ENCODE assay signal across 11 mouse cellular contexts in genomic region chr11:68953903-68954302, GRCm38 (mm10). TPM values are rescaled to one million over a fixed set of nuclear protein-coding genes. Genes with fewer than 3 reads are reported as not detected.
A peak's percentile ranks its signal among the peaks of the same experiment; 100 is the strongest.
DNase-seq lines count a peak whose midpoint lies in the region; ATAC-seq lines count a peak whose summit lies in the region.
"Had no signal": no experiment of that assay in that cellular context is flagged by ENCODE, and none has a peak within 500 bp of the region (broad histone marks: within the 10 kb centered on the region; RNA-seq: fewer than 3 reads in every experiment).

No protein-coding gene starts in this region.

- H3K9ac ChIP-seq in kidney, embryonic 16.5 days (replicated peaks; ENCODE audit: low read length) = peak overlapping the region; percentile 68
- no peak overlapping the region for H3K9ac ChIP-seq in neural tube, embryonic 12.5 days

- 20% methylated on average over 13 of the region's 13 CpGs for WGBS in kidney, embryonic 16.5 days
- WGBS in forebrain, embryonic 10.5 days = 4% methylated on average over 13 of the region's 13 CpGs
- 3% methylated on average over 13 of the region's 13 CpGs for WGBS in limb, embryonic 10.5 days
- WGBS in neural tube, embryonic 12.5 days = 5% methylated on average over 13 of the region's 13 CpGs

- H3K4me2 ChIP-seq in kidney, embryonic 16.5 days (replicated peaks; ENCODE audit: low read depth, low read length) = peak overlapping the region; percentile 65
- H3K4me2 ChIP-seq in neural tube, embryonic 12.5 days (replicated peaks) = peak overlapping the region; percentile 57

- no peak for DNase-seq in kidney, postnatal 14 days
- no peak for DNase-seq in forebrain, embryonic 10.5 days (ENCODE audit: extremely low spot score, low spot score)
- peak; percentile 48 for DNase-seq in limb, embryonic 10.5 days (ENCODE audit: low spot score)
- DNase-seq in adrenal gland, postnatal 10 days = no peak
- no peak for DNase-seq in frontal cortex, postnatal 14 days (ENCODE audit: low spot score in 2 of 2)
- DNase-seq: cerebellum, postnatal 25 days had no signal

- no peaks in the 10 kb centered on the region for H3K36me3 ChIP-seq in kidney, embryonic 16.5 days (ENCODE audit: insufficient read depth, low read length)
- H3K36me3 ChIP-seq in forebrain, embryonic 10.5 days (replicated peaks) = no peaks in the 10 kb centered on the region
- H3K36me3 ChIP-seq in limb, embryonic 10.5 days = no peaks in the 10 kb centered on the region
- no peaks in the 10 kb centered on the region for H3K36me3 ChIP-seq in neural tube, embryonic 12.5 days

- no peaks in the 10 kb centered on the region for H3K9me3 ChIP-seq in kidney, embryonic 16.5 days (ENCODE audit: low read length)
- no peaks in the 10 kb centered on the region for H3K9me3 ChIP-seq in forebrain, embryonic 10.5 days
- no peaks in the 10 kb centered on the region for H3K9me3 ChIP-seq in limb, embryonic 10.5 days (replicated peaks)
- no peaks in the 10 kb centered on the region for H3K9me3 ChIP-seq in neural tube, embryonic 12.5 days

- H3K27ac ChIP-seq in kidney, embryonic 16.5 days (ENCODE audit: low read length) = no peak overlapping the region
- H3K27ac ChIP-seq in forebrain, embryonic 10.5 days = peak overlapping the region; percentile 77; the same call in 1 of the 2 replicates
- no peak overlapping the region for H3K27ac ChIP-seq in limb, embryonic 10.5 days
- H3K27ac ChIP-seq in neural tube, embryonic 12.5 days = no peak overlapping the region

- H3K4me1 ChIP-seq in kidney, embryonic 16.5 days (ENCODE audit: insufficient read depth, low read length) = peaks cover 9% of the 10 kb centered on the region
- H3K4me1 ChIP-seq in forebrain, embryonic 10.5 days = peaks cover 39% of the 10 kb centered on the region
- peaks cover 43% of the 10 kb centered on the region for H3K4me1 ChIP-seq in limb, embryonic 10.5 days
- peaks cover 17% of the 10 kb centered on the region for H3K4me1 ChIP-seq in neural tube, embryonic 12.5 days

- no peak for ATAC-seq in kidney, embryonic 16.5 days (ENCODE audit: low FRiP score, low TSS enrichment)
- ATAC-seq in neural tube, embryonic 12.5 days (ENCODE audit: low FRiP score, low read depth) = no peak
- no peak for ATAC-seq in frontal cortex, adult (ENCODE audit: low TSS enrichment)

- peak overlapping the region; percentile 48 for H3K4me3 ChIP-seq in kidney, embryonic 16.5 days (ENCODE audit: low read length)
- H3K4me3 ChIP-seq in forebrain, embryonic 10.5 days = peak overlapping the region; percentile 57
- peak overlapping the region; percentile 49 for H3K4me3 ChIP-seq in limb, embryonic 10.5 days
- no peak overlapping the region for H3K4me3 ChIP-seq in neural tube, embryonic 12.5 days

- H3K27me3 ChIP-seq in kidney, embryonic 16.5 days (ENCODE audit: insufficient read depth, low read length) = peaks cover 15% of the 10 kb centered on the region
- H3K27me3 ChIP-seq in forebrain, embryonic 10.5 days (ENCODE audit: poor library complexity, severe bottlenecking) = peaks cover 78% of the 10 kb centered on the region
- H3K27me3 ChIP-seq in limb, embryonic 10.5 days (ENCODE audit: low read depth, poor library complexity, severe bottlenecking) = peaks cover 84% of the 10 kb centered on the region
- peaks cover 51% of the 10 kb centered on the region for H3K27me3 ChIP-seq in neural tube, embryonic 12.5 days (replicated peaks)

RNA-seq across cellular contexts. Expression of gene Arhgef15, which starts 3.4 kb away (rescaled TPM):
- 20.0 and 23.0 TPM in 2 replicates for polyA plus RNA-seq in kidney, embryonic 16.5 days (2015; fragmentation: Nextera tagmentation; extraction: Ambion mirVana)
- 6.7 and 6.8 TPM in 2 replicates for polyA plus RNA-seq in forebrain, embryonic 10.5 days (2016; fragmentation: Nextera tagmentation; extraction: Ambion mirVana)
- polyA plus RNA-seq in limb, embryonic 10.5 days (2016; fragmentation: Nextera tagmentation; extraction: Ambion mirVana) = 8.0 and 9.0 TPM in 2 replicates
- 8.9 and 10.5 TPM in 2 replicates for polyA plus RNA-seq in neural tube, embryonic 12.5 days (2016; fragmentation: Nextera tagmentation; extraction: Ambion mirVana)
- 10 to 100 TPM; 25.4 to 35.9 TPM for total RNA-seq in adrenal gland, postnatal 10 days (2021)
- total RNA-seq: neutrophil, adult 5-6 weeks had no signal

RNA-seq across cellular contexts. Expression of gene Slc25a35, which starts 14.0 kb away (rescaled TPM):
- 7.6 and 7.9 TPM in 2 replicates for polyA plus RNA-seq in kidney, embryonic 16.5 days (2015; fragmentation: Nextera tagmentation; extraction: Ambion mirVana)
- polyA plus RNA-seq in forebrain, embryonic 10.5 days (2016; fragmentation: Nextera tagmentation; extraction: Ambion mirVana) = 1.9 and 2.1 TPM in 2 replicates
- 2.4 and 3.2 TPM in 2 replicates for polyA plus RNA-seq in limb, embryonic 10.5 days (2016; fragmentation: Nextera tagmentation; extraction: Ambion mirVana)
- 1.9 and 2.5 TPM in 2 replicates for polyA plus RNA-seq in neural tube, embryonic 12.5 days (2016; fragmentation: Nextera tagmentation; extraction: Ambion mirVana)
- total RNA-seq in adrenal gland, postnatal 10 days (2021) = 10 to 100 TPM; 28.5 to 32.9 TPM

RNA-seq across cellular contexts. Expression of gene Rangrf, which starts 21.1 kb away (rescaled TPM):
- polyA plus RNA-seq in kidney, embryonic 16.5 days (2015; fragmentation: Nextera tagmentation; extraction: Ambion mirVana) = 62.3 and 63.9 TPM in 2 replicates
- 90.7 and 97.5 TPM in 2 replicates for polyA plus RNA-seq in forebrain, embryonic 10.5 days (2016; fragmentation: Nextera tagmentation; extraction: Ambion mirVana)
- polyA plus RNA-seq in limb, embryonic 10.5 days (2016; fragmentation: Nextera tagmentation; extraction: Ambion mirVana) = 88.6 and 115 TPM in 2 replicates
- 37.4 and 42.2 TPM in 2 replicates for polyA plus RNA-seq in neural tube, embryonic 12.5 days (2016; fragmentation: Nextera tagmentation; extraction: Ambion mirVana)
- 10 to 100 TPM; 20.4 to 24.7 TPM for total RNA-seq in adrenal gland, postnatal 10 days (2021)

RNA-seq across cellular contexts. Expression of gene Odf4, which starts 27.0 kb away (rescaled TPM):
- polyA plus RNA-seq in kidney, embryonic 16.5 days (2015; fragmentation: Nextera tagmentation; extraction: Ambion mirVana) = not detected in 2 replicates
- not detected in 2 replicates for polyA plus RNA-seq in forebrain, embryonic 10.5 days (2016; fragmentation: Nextera tagmentation; extraction: Ambion mirVana)
- not detected in 2 replicates for polyA plus RNA-seq in limb, embryonic 10.5 days (2016; fragmentation: Nextera tagmentation; extraction: Ambion mirVana)
- not detected in 2 replicates for polyA plus RNA-seq in neural tube, embryonic 12.5 days (2016; fragmentation: Nextera tagmentation; extraction: Ambion mirVana)
- under 1 TPM; 0.27 to 0.60 TPM for total RNA-seq in adrenal gland, postnatal 10 days (2021)
- total RNA-seq: layer of hippocampus, adult 18-20 months; neutrophil, adult 5-6 weeks had no signal

RNA-seq across cellular contexts. Expression of gene Rpl26, which starts 52.5 kb away (rescaled TPM):
- 897 and 905 TPM in 2 replicates for polyA plus RNA-seq in kidney, embryonic 16.5 days (2015; fragmentation: Nextera tagmentation; extraction: Ambion mirVana)
- polyA plus RNA-seq in forebrain, embryonic 10.5 days (2016; fragmentation: Nextera tagmentation; extraction: Ambion mirVana) = 1,077 and 1,081 TPM in 2 replicates
- 1,058 and 1,266 TPM in 2 replicates for polyA plus RNA-seq in limb, embryonic 10.5 days (2016; fragmentation: Nextera tagmentation; extraction: Ambion mirVana)
- polyA plus RNA-seq in neural tube, embryonic 12.5 days (2016; fragmentation: Nextera tagmentation; extraction: Ambion mirVana) = 732 and 743 TPM in 2 replicates
- total RNA-seq in adrenal gland, postnatal 10 days (2021) = 1,000 to 10,000 TPM; 1,288 to 1,295 TPM
